Mouse (Mus musculus): ENCODE results near the gene Col5a1. TPM values are rescaled to one million over a fixed set of nuclear protein-coding genes. Genes with fewer than 3 reads are reported as not detected.

Col5a1 gene
- 14.0 and 16.7 TPM in 2 replicates for polyA plus RNA-seq (2015; fragmentation: Nextera tagmentation; extraction: Ambion mirVana)

DNA sequence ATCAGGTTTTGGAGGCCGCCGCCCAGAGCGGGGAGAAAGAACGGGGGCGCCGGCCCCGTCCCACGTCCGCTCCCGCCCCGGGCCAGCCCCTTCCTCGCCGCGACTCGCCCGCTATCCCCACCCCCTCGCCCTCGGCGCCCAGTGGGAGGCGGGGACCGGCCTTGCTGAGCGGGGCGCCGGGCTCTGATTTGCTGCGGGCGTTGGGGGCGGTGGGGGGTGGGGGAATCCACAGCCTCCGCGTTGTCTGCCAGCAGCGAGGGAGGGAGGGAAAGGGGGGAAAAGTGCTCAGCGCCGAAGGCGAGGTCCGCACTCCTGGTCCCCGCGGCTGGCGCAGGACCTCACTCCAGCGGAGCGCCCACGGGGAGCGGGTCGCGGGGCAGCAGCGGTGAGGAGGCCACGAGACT is at the start of gene Col5a1:
Col5a1 (plus strand) TSS at position 278 of the 404 bp plus-strand sequence.

DNA sequence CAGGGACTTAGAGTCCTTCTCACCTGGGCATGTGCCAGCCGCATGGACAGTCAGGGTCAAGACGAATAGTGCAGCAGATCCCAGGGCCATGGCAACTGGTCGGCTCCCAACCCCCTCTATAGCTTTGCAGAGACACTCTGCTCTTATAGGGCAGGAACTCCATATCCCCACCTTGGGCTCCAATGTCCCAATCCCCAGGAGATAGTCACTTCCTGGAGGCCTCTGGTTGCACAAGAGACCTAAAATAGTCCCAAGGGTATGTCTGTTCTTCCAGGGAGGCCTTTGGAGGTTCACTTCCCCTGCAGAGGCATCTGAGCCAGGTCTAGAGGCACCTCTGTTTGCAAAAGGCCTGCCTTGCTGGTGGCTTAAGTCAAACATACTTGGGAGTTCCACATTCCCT is 198.5 kb downstream of the Col5a1 start, which contains the start of gene Fcnb:
Fcnb (minus strand) TSS at position 118 of the 400 bp plus-strand sequence.

Other genes with a start within 250 kb of the Col5a1 start
- 3.7 and 4.4 TPM in 2 replicates for gene Rxra, start 210.0 kb upstream of the Col5a1 start, polyA plus RNA-seq (2015; fragmentation: Nextera tagmentation; extraction: Ambion mirVana)
- not detected in 2 replicates for gene Fcnb, start 198.5 kb downstream of the Col5a1 start, polyA plus RNA-seq (2015; fragmentation: Nextera tagmentation; extraction: Ambion mirVana)

All from neural tube, postnatal 0 days (tissue).